In the genomic region with DNA sequence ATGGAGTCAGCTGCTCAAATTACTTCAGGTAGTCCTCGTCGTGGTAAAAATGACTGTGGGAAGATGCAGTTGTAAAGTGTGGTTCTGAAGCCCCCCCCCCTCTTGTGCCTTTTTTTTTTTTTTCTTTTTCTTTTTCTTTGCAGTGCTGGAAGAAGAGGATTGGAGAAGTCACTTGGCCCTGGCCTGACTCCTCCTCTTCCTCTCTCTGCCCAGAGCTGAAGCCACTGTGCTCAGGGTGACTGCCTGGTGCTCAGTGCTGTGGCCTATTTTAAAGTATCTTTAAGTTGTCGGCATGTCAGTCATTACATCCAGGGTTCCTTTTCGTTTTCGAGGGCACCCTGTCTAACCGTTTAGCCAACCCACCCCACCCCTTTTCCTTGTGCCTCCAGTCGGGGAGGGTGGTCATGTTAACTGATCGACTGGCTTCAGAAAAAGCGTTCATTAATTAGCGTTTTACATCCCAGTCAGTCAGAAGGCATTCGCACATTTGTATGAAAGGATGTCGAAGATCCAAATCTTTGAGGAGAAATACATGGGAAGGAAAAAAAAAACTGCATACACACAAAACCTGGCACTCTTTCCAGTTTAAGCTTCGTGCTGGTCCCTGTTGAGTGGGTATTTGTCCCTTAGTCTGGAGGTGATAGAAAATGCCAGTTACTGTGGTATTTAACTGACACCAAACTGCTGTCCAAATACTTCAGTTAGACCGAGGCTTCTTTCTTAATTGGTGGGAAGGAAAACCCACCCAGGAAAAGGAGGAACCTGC, we compare ENCODE assay signal across 8 mouse cellular contexts.
DNase-seq lines count a peak whose midpoint lies in the region; ATAC-seq and TF ChIP-seq lines count a peak whose summit lies in the region.

No protein-coding gene starts in this region.

- peak overlapping the region; percentile 85 for H3K27ac ChIP-seq in kidney, embryonic 14.5 days (ENCODE audit: low read depth, low read length)
- no peak overlapping the region for H3K27ac ChIP-seq in hindbrain, embryonic 12.5 days

- H3K9me3 ChIP-seq in kidney, embryonic 14.5 days (ENCODE audit: control insufficient read depth, low read length) = no peaks in the 10 kb centered on the region
- H3K9me3 ChIP-seq in hindbrain, embryonic 12.5 days (replicated peaks) = no peaks in the 10 kb centered on the region
- H3K9me3 ChIP-seq in megakaryocyte, embryonic 14.5 days = no peaks in the 10 kb centered on the region

- no peak for TF ChIP-seq CTCF in brain, embryonic 14.5 days (IDR thresholded peaks at IDR 0.05; ENCODE audit: borderline replicate concordance, extremely low read depth, insufficient read depth, insufficient read length)

- ATAC-seq in kidney, embryonic 14.5 days (ENCODE audit: low FRiP score, low TSS enrichment) = no peak
- no peak for ATAC-seq in hindbrain, embryonic 12.5 days (ENCODE audit: low FRiP score)

- H3K27me3 ChIP-seq in kidney, embryonic 14.5 days (ENCODE audit: control insufficient read depth, insufficient read depth, low read length) = no peaks in the 10 kb centered on the region
- no peaks in the 10 kb centered on the region for H3K27me3 ChIP-seq in hindbrain, embryonic 12.5 days
- H3K27me3 ChIP-seq in megakaryocyte, embryonic 14.5 days (replicated peaks) = no peaks in the 10 kb centered on the region

- peak overlapping the region; percentile 47 for H3K4me2 ChIP-seq in kidney, embryonic 14.5 days (replicated peaks; ENCODE audit: low read depth, low read length)
- H3K4me2 ChIP-seq in hindbrain, embryonic 12.5 days (replicated peaks) = peak overlapping the region; percentile 44

- H3K4me3 ChIP-seq in kidney, embryonic 14.5 days (ENCODE audit: low read length) = peak overlapping the region; percentile 30
- 0 out of 2 replicates have a peak overlapping the region, but pooled peaks have one; percentile 16 for H3K4me3 ChIP-seq in hindbrain, embryonic 12.5 days
- peak overlapping the region; percentile 93 for H3K4me3 ChIP-seq in megakaryocyte, embryonic 14.5 days (replicated peaks)

- H3K36me3 ChIP-seq in kidney, embryonic 14.5 days (ENCODE audit: control insufficient read depth, insufficient read depth, low read length) = no peaks in the 10 kb centered on the region
- no peaks in the 10 kb centered on the region for H3K36me3 ChIP-seq in hindbrain, embryonic 12.5 days
- peaks cover 22% of the 10 kb centered on the region for H3K36me3 ChIP-seq in megakaryocyte, embryonic 14.5 days (replicated peaks; ENCODE audit: low read length)

- 22% methylated on average over 14 of the region's 14 CpGs for WGBS in kidney, embryonic 14.5 days
- WGBS in hindbrain, embryonic 12.5 days = 14% methylated on average over 14 of the region's 14 CpGs

- TF ChIP-seq POLR2A in brain, embryonic 14.5 days (IDR thresholded peaks at IDR 0.05; ENCODE audit: borderline replicate concordance, extremely low read depth, insufficient read depth, insufficient read length, poor library complexity, severe bottlenecking) = no peak

- H3K9ac ChIP-seq in kidney, embryonic 14.5 days (ENCODE audit: low read depth, low read length) = peak overlapping the region; percentile 54; the same call in 1 of the 2 replicates
- H3K9ac ChIP-seq in hindbrain, embryonic 12.5 days = no peak overlapping the region

- no peak for DNase-seq in kidney, adult 9 months
- peak; percentile 12 for DNase-seq in brain, embryonic 14.5 days (ENCODE audit: low read depth)
- DNase-seq in left cerebral cortex, postnatal 14 days (ENCODE audit: low spot score in 2 of 2) = no peak
- DNase-seq in frontal cortex, postnatal 36 days (ENCODE audit: low spot score in 2 of 2) = no peak
- DNase-seq in cerebellum, adult 11-12 months = no peak

- intact Hi-C loops in left cerebral cortex, postnatal 14 days (cut with DNase I) = no loop called here

- H3K4me1 ChIP-seq in kidney, embryonic 14.5 days (ENCODE audit: control insufficient read depth, insufficient read depth, low read length) = peaks cover 32% of the 10 kb centered on the region
- H3K4me1 ChIP-seq in hindbrain, embryonic 12.5 days = peaks cover 21% of the 10 kb centered on the region
- peaks cover 84% of the 10 kb centered on the region for H3K4me1 ChIP-seq in megakaryocyte, embryonic 14.5 days

Comparison
In these comparisons a context has a peak if more than half of its experiments do, and no peak if none do; other contexts are left out.
1. H3K4me3 ChIP-seq: peak in every context shown above with its lines; median percentile 93 in megakaryocyte, embryonic 14.5 days; 30 in kidney, embryonic 14.5 days; 16 in hindbrain, embryonic 12.5 days.